Mouse (Mus musculus) limb, embryonic 14.5 days (tissue): ENCODE measurements at regions not wholly inside any gene's neighbourhood (a gene's known extent, or its start where the extent isn't known, plus 50 kb on each side); places are given as distances from the start of the nearest gene placed in this dataset.
A peak's percentile ranks its signal among the peaks of the same experiment; 100 is the strongest.

ENCODE experiments used
- ATAC-seq: fragments of 200-750 bp; cut with Nextera tagmentation; 2 replicates; pipeline ENCODE4 v1.8.0; 2017; ENCODE audit warnings: low read depth, moderate number of reproducible peaks, moderate TSS enrichment; ENCODE audit not compliant: low FRiP score
- DNase-seq: peaks from one replicate; pipeline ENCODE4 v3.0.0-alpha.2; 2015; ENCODE audit warnings: low spot score
- H3K27ac ChIP-seq: fragments of 300-500 bp; sonication (generic); replicated peaks from 2 replicates; pipeline ENCODE4 v1.5.1; 2014; ENCODE audit warnings: low read depth, mild to moderate bottlenecking, low read length, moderate library complexity, mixed read lengths
- H3K27me3 ChIP-seq: fragments of 300-500 bp; sonication (generic); 2 replicates; pipeline ENCODE4 v1.6.1; 2014; ENCODE audit warnings: low read length, mixed read lengths; ENCODE audit not compliant: control insufficient read depth, insufficient read depth
- H3K36me3 ChIP-seq: fragments of 300-500 bp; sonication (generic); 2 replicates; pipeline ENCODE4 v1.6.1; 2014; ENCODE audit warnings: mild to moderate bottlenecking, low read length, moderate library complexity, mixed read lengths; ENCODE audit not compliant: control insufficient read depth, insufficient read depth
- H3K4me1 ChIP-seq: fragments of 300-500 bp; sonication (generic); 2 replicates; pipeline ENCODE4 v1.6.1; 2014; ENCODE audit warnings: antibody characterized with exemption, low read length, mixed read lengths; ENCODE audit not compliant: control insufficient read depth, insufficient read depth
- H3K4me2 ChIP-seq: fragments of 300-500 bp; sonication (generic); replicated peaks from 2 replicates; pipeline ENCODE4 v1.6.1; 2014; ENCODE audit warnings: low read depth, mild to moderate bottlenecking, low read length, moderate library complexity; ENCODE audit not compliant: severe bottlenecking
- H3K4me3 ChIP-seq: fragments of 300-500 bp; sonication (generic); replicated peaks from 2 replicates; pipeline ENCODE4 v1.5.1; 2014; ENCODE audit warnings: low read length
- H3K9ac ChIP-seq: fragments of 300-500 bp; sonication (generic); 2 replicates; pipeline ENCODE4 v1.6.1; 2014; ENCODE audit warnings: mild to moderate bottlenecking, low read depth, low read length, moderate library complexity; ENCODE audit not compliant: severe bottlenecking
- H3K9me3 ChIP-seq: fragments of 300-500 bp; sonication (generic); 2 replicates; pipeline ENCODE4 v1.6.1; 2016; ENCODE audit warnings: low read length; ENCODE audit not compliant: control insufficient read depth
- POLR2A ChIP-seq: fragments of 200-500 bp; IDR thresholded peaks from 2 replicates; pipeline ENCODE4 v1.8.0; 2012; ENCODE audit warnings: inconsistent platforms, mild to moderate bottlenecking, moderate library complexity, borderline replicate concordance; ENCODE audit not compliant: insufficient read depth, insufficient read length; ENCODE audit errors: extremely low read depth
- WGBS: fragments of 180-500 bp; shearing (Covaris S2); extraction: QIAGEN DNeasy Blood & Tissue Kit; methylation state at CpG from one replicate; pipeline ENCODE4 v1.1.7; 2014; 5-methylcytosine and 5-hydroxymethylcytosine counted together

- no peaks in the 10 kb centered on the region for H3K4me1 ChIP-seq
- H3K27me3 ChIP-seq, result no peaks in the 10 kb centered on the region
- no peak for DNase-seq
- TF ChIP-seq POLR2A, result no peak
- H3K9ac ChIP-seq, result no peak overlapping the region
- H3K4me2 ChIP-seq, result no peak overlapping the region
- WGBS, result 89% methylated on average over 4 of the region's 4 CpGs
- no peaks in the 10 kb centered on the region for H3K36me3 ChIP-seq
- no peak for ATAC-seq
- no peak overlapping the region for H3K27ac ChIP-seq
- H3K9me3 ChIP-seq, result no peaks in the 10 kb centered on the region
- no peak overlapping the region for H3K4me3 ChIP-seq
Observed at GRCm38 (mm10) chr13:83162761-83163160, 341.1 kb upstream of the Mef2c start.

- H3K4me3 ChIP-seq, result no peak overlapping the region
- no peak overlapping the region for H3K9ac ChIP-seq
- no peak for ATAC-seq
- 54% methylated on average over 2 of the region's 2 CpGs for WGBS
- H3K27me3 ChIP-seq, result no peaks in the 10 kb centered on the region
- peak; percentile 23 for DNase-seq
- H3K36me3 ChIP-seq, result no peaks in the 10 kb centered on the region
- no peak for TF ChIP-seq POLR2A
- H3K9me3 ChIP-seq, result no peaks in the 10 kb centered on the region
- H3K4me1 ChIP-seq, result no peaks in the 10 kb centered on the region
- H3K4me2 ChIP-seq, result no peak overlapping the region
- no peak overlapping the region for H3K27ac ChIP-seq
Observed at GRCm38 (mm10) chr13:83175086-83175485, 328.7 kb upstream of the Mef2c start.

GRCm38 (mm10) chr13:83201931-83202671 is 301.7 kb upstream of the Mef2c start:
- H3K4me2 ChIP-seq, result no peak overlapping the region
- H3K9me3 ChIP-seq, result no peaks in the 10 kb centered on the region
- H3K4me3 ChIP-seq, result no peak overlapping the region
- ATAC-seq (no peak), DNase-seq (no peak)
- H3K36me3 ChIP-seq, result no peaks in the 10 kb centered on the region
- no peak for TF ChIP-seq POLR2A
- no peaks in the 10 kb centered on the region for H3K4me1 ChIP-seq
- H3K27me3 ChIP-seq, result no peaks in the 10 kb centered on the region
- H3K9ac ChIP-seq, result no peak overlapping the region
- H3K27ac ChIP-seq, result no peak overlapping the region
- 69% methylated on average over 3 of the region's 3 CpGs for WGBS

GRCm38 (mm10) chr13:83206622-83207021 is 297.2 kb upstream of the Mef2c start:
- 0 out of 2 replicates have a peak, but pooled peaks have one; percentile 47 for ATAC-seq
- no peak overlapping the region for H3K4me2 ChIP-seq
- no peak overlapping the region for H3K27ac ChIP-seq
- no peak overlapping the region for H3K9ac ChIP-seq
- H3K4me3 ChIP-seq, result no peak overlapping the region
- no peak for DNase-seq
- no peaks in the 10 kb centered on the region for H3K36me3 ChIP-seq
- WGBS, result 78% methylated on average over 1 of the region's 1 CpGs
- H3K4me1 ChIP-seq, result 0 out of 2 replicates have a peak, but pooled peaks cover 3% of the 10 kb centered on the region
- no peak for TF ChIP-seq POLR2A
- H3K9me3 ChIP-seq, result no peaks in the 10 kb centered on the region
- H3K27me3 ChIP-seq, result no peaks in the 10 kb centered on the region

- no peak overlapping the region for H3K4me3 ChIP-seq
- no peak for TF ChIP-seq POLR2A
Observed at GRCm38 (mm10) chr13:83207513-83207912, 296.3 kb upstream of the Mef2c start.

More at GRCm38 (mm10) chr13:83207513-83207912, 296.3 kb upstream of the Mef2c start:
- ATAC-seq, result no peak; the same call in 1 of the 2 replicates
- no peaks in the 10 kb centered on the region for H3K36me3 ChIP-seq
- H3K9ac ChIP-seq, result no peak overlapping the region
- WGBS, result 85% methylated on average over 4 of the region's 4 CpGs
- no peak overlapping the region for H3K27ac ChIP-seq
- H3K4me1 ChIP-seq, result 0 out of 2 replicates have a peak, but pooled peaks cover 3% of the 10 kb centered on the region
- H3K9me3 ChIP-seq, result no peaks in the 10 kb centered on the region
- H3K27me3 ChIP-seq, result no peaks in the 10 kb centered on the region
- H3K4me2 ChIP-seq, result no peak overlapping the region
- DNase-seq, result no peak
